Mouse (Mus musculus) MEL (cell line): ENCODE results near the gene Tmem14c.

Source experiments
- CTCF ChIP-seq, 3 experiments: IDR thresholded peaks in 2 of 3; conservative IDR thresholded peaks in 1 of 3; 2 replicates each; pipeline ENCODE4 v1.5.1; 2011 to 2012; ENCODE audit warnings: low read length in 3 of 3, low read depth in 2 of 3, mild to moderate bottlenecking in 2 of 3, improper control_type of control experiment in 1 of 3, inconsistent platforms in 1 of 3, mixed read lengths in 1 of 3, moderate library complexity in 1 of 3; ENCODE audit not compliant: control insufficient read depth in 1 of 3, insufficient read depth in 1 of 3, poor library complexity in 1 of 3, severe bottlenecking in 1 of 3
- MEF2A ChIP-seq: IDR thresholded peaks from 2 replicates; pipeline ENCODE4 v1.6.1; 2014; ENCODE audit warnings: low read depth, mild to moderate bottlenecking, inconsistent platforms, low read length, improper control_type of control experiment; ENCODE audit not compliant: poor library complexity, insufficient replicate concordance, severe bottlenecking; ENCODE audit errors: extremely low read depth
- POLR2A ChIP-seq, 2 experiments: IDR thresholded peaks; 2 replicates each; pipeline ENCODE4 v1.6.1; 2011 to 2012; ENCODE audit warnings: low read length in 2 of 2, mild to moderate bottlenecking in 2 of 2, control low read depth in 1 of 2, improper control_type of control experiment in 1 of 2, low read depth in 1 of 2, moderate library complexity in 1 of 2; ENCODE audit not compliant: control insufficient read depth in 1 of 2, insufficient read depth in 1 of 2, poor library complexity in 1 of 2

GRCm38 (mm10) chr13:40986081-40986480, 30.0 kb upstream of the Tmem14c start:
- no peak for TF ChIP-seq POLR2A (IDR thresholded peaks at IDR 0.05; ENCODE audit: control insufficient read depth in 1 of 2, insufficient read depth in 1 of 2, low read depth in 1 of 2, low read length in 2 of 2, poor library complexity in 1 of 2)
- no peak for TF ChIP-seq MEF2A
- TF ChIP-seq CTCF (IDR thresholded peaks at IDR 0.05 in 2 of 3, conservative IDR thresholded peaks at IDR 0.05 in 1 of 3; ENCODE audit: control insufficient read depth in 1 of 3, insufficient read depth in 1 of 3, low read depth in 2 of 3, low read length in 3 of 3, poor library complexity in 1 of 3, severe bottlenecking in 1 of 3): no peak
